Mouse (Mus musculus) telencephalon, adult 2 months (tissue): ENCODE measurements at regions not wholly inside any gene's neighbourhood (a gene's known extent, or its start where the extent isn't known, plus 50 kb on each side); places are given as distances from the start of the nearest gene placed in this dataset.

ENCODE experiments used
- DNase-seq: peaks from one replicate; pipeline ENCODE4 v3.0.0-alpha.2; 2011; ENCODE audit warnings: low read depth, low spot score

DNA sequence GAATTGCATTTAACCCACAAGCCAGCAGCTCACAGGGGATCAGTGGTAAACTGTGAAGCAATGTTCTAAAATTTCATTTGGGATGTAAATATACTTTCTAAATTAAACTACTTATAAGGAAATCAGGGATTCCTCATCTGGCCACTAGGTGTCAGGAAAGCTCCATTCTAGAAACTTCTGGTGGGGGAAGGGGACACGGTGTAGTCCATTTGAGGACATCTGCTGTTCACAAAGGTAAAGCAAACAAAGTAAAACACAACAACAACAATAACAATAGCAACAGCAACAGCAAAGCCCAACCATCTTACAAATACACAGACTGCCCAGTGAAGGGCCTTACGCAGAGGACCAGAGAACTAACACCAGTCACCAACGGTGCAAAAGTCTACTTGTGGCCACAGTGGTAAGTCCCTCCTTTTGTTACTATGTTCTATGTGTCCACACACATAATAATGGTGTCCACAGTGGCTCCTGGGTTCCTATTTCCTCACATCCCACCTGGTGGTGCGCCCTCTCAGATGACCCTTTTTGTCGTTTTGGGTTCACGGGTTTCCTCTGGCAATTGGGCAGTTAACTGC, 105.9 kb upstream of the Fam241a start:
- peak; percentile 8 for DNase-seq

DNA sequence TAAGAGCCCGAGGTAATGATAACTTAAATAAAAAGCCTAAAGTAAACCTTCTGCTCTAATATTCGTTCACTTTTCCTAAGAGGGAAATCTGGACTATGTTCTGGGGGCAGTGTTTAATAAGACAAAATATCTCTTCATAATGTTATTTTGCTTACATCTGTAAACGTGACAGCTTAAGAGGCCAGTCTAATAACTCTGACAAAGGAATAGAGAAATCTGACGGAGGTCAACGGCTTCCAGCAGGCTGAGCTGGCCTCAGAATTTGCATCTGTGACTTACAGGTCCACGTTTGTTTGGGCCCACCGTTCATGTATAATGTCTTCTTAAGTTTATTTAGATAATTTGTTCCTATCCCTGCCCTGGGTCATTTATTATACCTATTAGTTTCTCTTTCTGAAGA, 99.6 kb upstream of the Fam241a start:
- no peak for DNase-seq

GRCm38 (mm10) chr3:127987583-127987982, 91.5 kb upstream of the Fam241a start:
- no peak for DNase-seq

- no peak for DNase-seq
Observed at GRCm38 (mm10) chr3:127985165-127985564, 89.0 kb upstream of the Fam241a start.

- no peak for DNase-seq
Observed at GRCm38 (mm10) chr3:127977240-127977639, 81.1 kb upstream of the Fam241a start.

DNA sequence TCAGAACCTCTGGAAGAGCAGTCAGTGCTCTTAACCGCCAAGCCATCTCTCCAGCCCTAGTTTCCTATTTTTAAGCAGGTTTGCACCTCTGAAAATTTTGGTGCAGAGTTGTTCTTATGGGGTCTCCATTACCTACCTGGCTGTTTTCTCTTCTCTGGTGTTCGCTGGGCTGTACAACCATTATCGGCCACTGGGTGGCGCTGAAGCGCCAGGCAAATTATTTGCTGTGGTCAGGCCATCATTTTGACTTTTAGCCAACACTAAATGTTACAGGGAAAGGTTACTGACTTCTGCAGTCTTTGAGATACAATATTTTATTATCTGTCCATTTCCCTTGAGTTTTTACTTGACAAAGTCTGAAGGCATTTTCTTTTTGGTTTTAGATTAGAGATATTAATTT, 74.8 kb upstream of the Fam241a start:
- DNase-seq: no peak

- DNase-seq: no peak
Observed at GRCm38 (mm10) chr3:127967170-127967569, 71.0 kb upstream of the Fam241a start.

- DNase-seq: no peak
Observed at GRCm38 (mm10) chr3:127966214-127966613, 70.1 kb upstream of the Fam241a start.

DNA sequence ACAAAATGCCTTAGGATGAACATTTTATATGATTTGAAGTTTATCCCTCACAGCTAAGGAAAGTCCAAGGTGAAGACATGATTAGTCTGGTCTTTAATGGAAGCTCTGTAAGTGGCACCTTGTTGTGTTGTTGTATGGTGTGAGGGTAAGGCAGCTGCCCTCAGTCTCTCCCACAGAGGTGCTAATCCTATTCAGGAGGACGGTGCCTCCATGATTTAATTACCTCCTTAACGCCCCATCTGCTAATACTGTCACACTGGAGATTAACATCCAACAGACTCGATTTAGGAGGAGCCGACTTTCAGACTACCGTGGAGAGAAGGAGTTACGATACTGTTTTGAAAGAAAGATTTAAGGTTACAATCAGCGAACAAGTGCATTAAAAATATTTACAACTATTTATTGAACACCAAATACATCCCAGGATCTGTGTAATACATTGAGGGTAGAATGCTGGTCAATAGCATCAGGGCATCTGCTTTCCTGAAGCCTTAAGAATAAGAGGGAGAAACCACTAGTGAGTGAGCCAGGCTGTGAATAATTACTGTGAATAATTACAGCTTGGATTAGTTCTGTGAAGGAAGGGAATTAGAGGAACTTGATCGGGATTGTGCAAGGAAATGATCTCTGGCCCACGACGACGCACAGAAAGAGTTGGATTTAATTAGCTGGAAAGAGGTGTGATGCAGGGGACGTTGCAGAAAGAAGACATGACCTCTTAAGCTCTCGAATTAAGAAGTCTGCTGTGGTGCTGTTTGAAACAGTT, 63.0 kb upstream of the Fam241a start:
- no peak for DNase-seq

- DNase-seq: peak; percentile 43
Observed at GRCm38 (mm10) chr3:127954856-127955255, 58.7 kb upstream of the Fam241a start.

GRCm38 (mm10) chr3:127953610-127954009, 57.5 kb upstream of the Fam241a start:
- DNase-seq: peak; percentile 80

- DNase-seq: peak; percentile 68
Observed at GRCm38 (mm10) chr3:127948898-127949620, 52.9 kb upstream of the Fam241a start.

GRCm38 (mm10) chr3:127948326-127948725, 52.2 kb upstream of the Fam241a start:
- DNase-seq: no peak
